Mouse (Mus musculus): ENCODE data around the gene Pax3. TPM values are rescaled to one million over a fixed set of nuclear protein-coding genes. Genes with fewer than 3 reads are reported as not detected.
A peak's percentile ranks its signal among the peaks of the same experiment; 100 is the strongest.

The Pax3 gene
- polyA plus RNA-seq, 1 experiment from 2014 or later: 0.70 TPM

DNA sequence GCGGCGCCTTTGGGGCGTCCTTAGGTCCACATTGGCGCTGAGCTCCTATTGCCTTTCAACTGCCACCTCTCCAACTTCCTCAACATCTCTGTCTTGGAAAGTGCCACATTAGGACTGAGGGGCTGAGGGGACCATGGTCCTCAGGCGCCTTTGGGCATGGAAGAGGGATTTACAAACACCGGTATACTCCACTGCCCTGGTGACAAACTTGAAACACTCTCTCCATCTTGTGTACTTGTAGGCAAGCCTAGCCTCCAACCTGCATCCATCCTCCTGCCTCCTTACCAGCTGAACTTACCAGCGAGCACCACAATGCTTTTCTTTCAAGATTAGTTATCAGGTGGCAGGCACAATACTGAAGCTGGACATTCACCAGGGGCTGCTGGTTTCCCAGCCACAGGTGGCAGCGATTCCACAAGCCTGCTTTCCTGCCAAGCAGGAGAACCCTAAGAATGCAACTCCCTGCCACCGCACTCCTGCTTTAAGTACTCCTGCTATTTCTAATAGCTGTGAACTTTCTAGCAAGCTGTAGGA is 11.4 kb upstream of the Pax3 start:
- H3K9ac ChIP-seq (replicated peaks): no peak overlapping the region
- 9% methylated on average over 9 of the region's 9 CpGs for whole genome bisulfite sequencing
- ATAC-seq (replicated peaks): no peak
- no peak overlapping the region for H3K4me2 ChIP-seq (replicated peaks)
- no peak overlapping the region for H3K4me3 ChIP-seq
- peaks cover 8% of the 10 kb centered on the region for H3K4me1 ChIP-seq
- H3K36me3 ChIP-seq: no peaks in the 10 kb centered on the region
- peaks cover 100% of the 10 kb centered on the region for H3K27me3 ChIP-seq
- H3K27ac ChIP-seq (replicated peaks): no peak overlapping the region
- H3K9me3 ChIP-seq: no peaks in the 10 kb centered on the region

- H3K36me3 ChIP-seq: no peaks in the 10 kb centered on the region
- no peak overlapping the region for H3K9ac ChIP-seq (replicated peaks)
- no peak overlapping the region for H3K4me2 ChIP-seq (replicated peaks)
- no peak for ATAC-seq (replicated peaks)
- 26% methylated on average over 4 of the region's 4 CpGs for WGBS
- H3K27ac ChIP-seq (replicated peaks): no peak overlapping the region
- no peaks in the 10 kb centered on the region for H3K9me3 ChIP-seq
- no peak overlapping the region for H3K4me3 ChIP-seq
- H3K4me1 ChIP-seq: peaks cover 13% of the 10 kb centered on the region
- H3K27me3 ChIP-seq: peaks cover 96% of the 10 kb centered on the region
Measured at GRCm38 (mm10) chr1:78204341-78204740, 7.4 kb upstream of the Pax3 start.

DNA sequence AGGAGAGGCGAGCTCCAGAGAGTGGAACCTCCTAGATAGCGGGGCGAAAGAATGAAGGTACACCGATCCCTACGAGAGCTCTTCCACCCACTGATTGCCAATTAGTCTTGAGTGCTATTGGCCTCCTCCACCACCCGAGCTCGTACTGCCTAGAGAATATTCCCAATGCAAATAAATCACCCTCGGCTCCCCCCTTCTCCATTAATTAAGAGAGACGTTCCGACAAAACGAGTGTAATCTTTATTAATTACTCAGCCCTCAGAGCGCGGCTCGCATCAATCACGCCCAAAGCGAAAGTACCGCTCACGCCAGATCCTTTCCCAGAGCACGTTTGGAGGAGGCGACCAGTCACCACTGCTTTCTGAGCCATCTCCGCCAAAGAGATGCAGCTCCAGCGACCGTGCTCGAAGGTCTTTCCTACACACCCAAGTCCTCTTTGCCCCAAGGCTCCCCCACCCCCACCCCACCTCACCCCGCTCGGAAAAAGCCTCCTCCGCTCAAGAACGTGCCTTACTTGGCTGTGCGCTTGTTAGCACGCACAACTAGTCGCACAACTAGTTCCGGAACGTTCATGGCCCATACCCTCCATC is 6.8 kb upstream of the Pax3 start:
- 0 out of 2 replicates have a peak, but pooled peaks have one; percentile 39 for ATAC-seq (replicated peaks)
- peaks cover 13% of the 10 kb centered on the region for H3K4me1 ChIP-seq
- WGBS: under 1% methylated on average over 33 of the region's 33 CpGs
- H3K27ac ChIP-seq (replicated peaks): no peak overlapping the region
- H3K4me3 ChIP-seq: peak overlapping the region; percentile 27
- no peaks in the 10 kb centered on the region for H3K9me3 ChIP-seq
- no peaks in the 10 kb centered on the region for H3K36me3 ChIP-seq
- H3K27me3 ChIP-seq: peaks cover 96% of the 10 kb centered on the region
- peak overlapping the region; percentile 40 for H3K4me2 ChIP-seq (replicated peaks)
- H3K9ac ChIP-seq (replicated peaks): no peak overlapping the region

DNA sequence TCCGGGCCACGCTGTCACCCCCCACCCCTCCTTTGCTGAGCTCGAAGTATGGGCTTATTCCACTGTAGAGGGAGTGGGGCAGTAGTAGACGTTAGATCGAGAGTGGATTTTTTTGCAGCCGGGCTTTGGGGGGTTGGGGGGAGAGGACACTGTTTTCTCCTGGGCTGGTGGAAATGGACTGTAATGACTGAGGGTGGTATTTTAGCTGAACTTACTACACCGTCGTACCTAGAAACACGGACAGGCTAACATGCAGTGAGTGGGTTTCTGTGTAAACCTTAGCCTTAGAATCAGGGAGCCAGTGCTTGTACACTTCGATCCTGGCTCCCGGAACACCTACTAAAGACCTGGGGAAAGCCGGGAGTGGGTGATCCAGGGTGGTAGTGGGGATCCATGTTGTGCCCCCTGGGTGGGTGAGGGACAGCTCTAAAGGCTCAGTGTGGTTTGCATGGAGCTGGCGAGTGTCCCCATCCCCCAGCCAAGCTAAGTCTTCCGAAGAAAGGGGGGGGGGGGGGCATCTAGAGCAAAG is 6.2 kb upstream of the Pax3 start:
- no peak overlapping the region for H3K9ac ChIP-seq (replicated peaks)
- no peaks in the 10 kb centered on the region for H3K9me3 ChIP-seq
- H3K27me3 ChIP-seq: peaks cover 96% of the 10 kb centered on the region
- peak overlapping the region; percentile 27 for H3K4me3 ChIP-seq
- 1% methylated on average over 14 of the region's 14 CpGs for WGBS
- peak overlapping the region; percentile 40 for H3K4me2 ChIP-seq (replicated peaks)
- peaks cover 13% of the 10 kb centered on the region for H3K4me1 ChIP-seq
- no peaks in the 10 kb centered on the region for H3K36me3 ChIP-seq
- H3K27ac ChIP-seq (replicated peaks): no peak overlapping the region
- no peak for ATAC-seq (replicated peaks)

GRCm38 (mm10) chr1:78202466-78203085 is 5.6 kb upstream of the Pax3 start:
- H3K4me2 ChIP-seq (replicated peaks): no peak overlapping the region
- 2% methylated on average over 23 of the region's 23 CpGs for WGBS
- no peaks in the 10 kb centered on the region for H3K9me3 ChIP-seq
- no peak overlapping the region for H3K27ac ChIP-seq (replicated peaks)
- H3K9ac ChIP-seq (replicated peaks): no peak overlapping the region
- H3K4me1 ChIP-seq: peaks cover 13% of the 10 kb centered on the region
- H3K4me3 ChIP-seq: 0 out of 2 replicates have a peak overlapping the region, but pooled peaks have one; percentile 27
- ATAC-seq (replicated peaks): no peak
- peaks cover 96% of the 10 kb centered on the region for H3K27me3 ChIP-seq
- no peaks in the 10 kb centered on the region for H3K36me3 ChIP-seq

GRCm38 (mm10) chr1:78201251-78202010 is 4.5 kb upstream of the Pax3 start:
- Histone ChIP-seq H3K4me2 (replicated peaks) (no peak overlapping the region), H3K27me3 (peaks cover 96% of the 10 kb centered on the region), H3K4me1 (peaks cover 21% of the 10 kb centered on the region), H3K27ac (replicated peaks) (no peak overlapping the region), H3K9ac (replicated peaks) (no peak overlapping the region), H3K4me3 (no peak overlapping the region), H3K9me3 (no peaks in the 10 kb centered on the region), H3K36me3 (no peaks in the 10 kb centered on the region)
- 2% methylated on average over 28 of the region's 28 CpGs for WGBS
- no peak for ATAC-seq (replicated peaks)

- WGBS: under 1% methylated on average over 15 of the region's 15 CpGs
- Histone ChIP-seq H3K4me2 (replicated peaks) (no peak overlapping the region), H3K27ac (replicated peaks) (no peak overlapping the region), H3K4me3 (no peak overlapping the region), H3K36me3 (no peaks in the 10 kb centered on the region), H3K9me3 (no peaks in the 10 kb centered on the region), H3K9ac (replicated peaks) (no peak overlapping the region), H3K4me1 (peaks cover 22% of the 10 kb centered on the region), H3K27me3 (peaks cover 96% of the 10 kb centered on the region)
- no peak for ATAC-seq (replicated peaks)
Measured at GRCm38 (mm10) chr1:78200191-78200590, 3.3 kb upstream of the Pax3 start.

DNA sequence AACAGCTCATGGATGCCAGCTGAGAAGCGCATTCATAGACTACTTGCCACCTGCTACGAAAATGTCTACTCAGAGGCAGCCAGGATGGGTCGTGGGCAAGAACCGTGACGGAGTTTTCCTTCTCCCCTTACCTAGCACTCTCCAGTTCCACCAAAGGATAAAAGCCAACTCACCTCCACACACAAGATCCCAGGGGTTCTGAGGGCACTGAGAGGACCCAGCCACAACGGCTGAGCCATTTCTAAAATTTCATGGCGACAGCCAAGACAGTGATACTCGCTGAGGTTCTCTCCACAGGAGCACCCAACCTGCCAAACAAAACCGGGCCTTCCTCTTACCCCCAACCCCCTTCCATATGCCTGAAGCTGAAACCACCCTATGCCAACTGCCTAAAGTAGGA is 2.3 kb upstream of the Pax3 start:
- H3K9ac ChIP-seq (replicated peaks): no peak overlapping the region

DNA sequence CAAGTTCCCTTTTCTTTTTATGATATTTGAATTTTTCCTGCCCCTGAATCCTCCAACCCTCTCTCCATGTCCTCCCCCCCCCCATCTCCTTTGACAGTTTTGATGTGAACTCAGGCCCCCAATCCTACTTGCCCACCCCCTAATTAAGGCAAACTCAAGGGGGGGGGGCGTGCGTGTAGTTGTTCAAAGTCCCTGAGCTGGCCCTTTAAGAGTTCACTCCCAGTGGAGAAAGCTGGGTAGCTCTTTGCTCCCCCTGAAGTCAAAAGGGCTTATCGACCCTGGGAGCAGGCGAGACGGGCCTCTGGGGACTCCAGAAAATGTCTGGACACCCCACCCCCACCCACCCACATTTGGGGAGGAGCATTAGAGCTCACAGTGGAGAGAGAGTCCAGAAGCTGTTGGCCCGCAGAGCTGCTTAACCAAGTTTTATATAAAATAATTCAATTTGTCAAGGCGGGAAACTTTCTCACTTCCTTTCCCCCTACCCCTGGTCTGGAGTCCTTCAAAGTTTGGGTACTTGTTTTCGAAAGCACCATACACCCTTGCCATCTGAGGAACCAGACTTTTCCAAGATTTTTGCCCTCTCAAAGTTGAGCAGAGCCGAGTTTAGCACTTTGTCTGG is 1.5 kb upstream of the Pax3 start:
- no peak for ATAC-seq (replicated peaks)
- no peaks in the 10 kb centered on the region for H3K9me3 ChIP-seq
- peaks cover 93% of the 10 kb centered on the region for H3K27me3 ChIP-seq
- H3K4me2 ChIP-seq (replicated peaks): no peak overlapping the region
- no peaks in the 10 kb centered on the region for H3K36me3 ChIP-seq
- no peak overlapping the region for H3K27ac ChIP-seq (replicated peaks)
- no peak overlapping the region for H3K4me3 ChIP-seq
- H3K9ac ChIP-seq (replicated peaks): no peak overlapping the region
- peaks cover 15% of the 10 kb centered on the region for H3K4me1 ChIP-seq
- WGBS: 2% methylated on average over 9 of the region's 9 CpGs

More for the DNA sequence above, 2.3 kb upstream of the Pax3 start:
- H3K27me3 ChIP-seq: peaks cover 95% of the 10 kb centered on the region
- no peak overlapping the region for H3K4me3 ChIP-seq
- no peak for ATAC-seq (replicated peaks)
- WGBS: 4% methylated on average over 9 of the region's 9 CpGs
- no peaks in the 10 kb centered on the region for H3K9me3 ChIP-seq
- H3K27ac ChIP-seq (replicated peaks): no peak overlapping the region
- H3K4me2 ChIP-seq (replicated peaks): no peak overlapping the region
- no peaks in the 10 kb centered on the region for H3K36me3 ChIP-seq
- peaks cover 22% of the 10 kb centered on the region for H3K4me1 ChIP-seq

DNA sequence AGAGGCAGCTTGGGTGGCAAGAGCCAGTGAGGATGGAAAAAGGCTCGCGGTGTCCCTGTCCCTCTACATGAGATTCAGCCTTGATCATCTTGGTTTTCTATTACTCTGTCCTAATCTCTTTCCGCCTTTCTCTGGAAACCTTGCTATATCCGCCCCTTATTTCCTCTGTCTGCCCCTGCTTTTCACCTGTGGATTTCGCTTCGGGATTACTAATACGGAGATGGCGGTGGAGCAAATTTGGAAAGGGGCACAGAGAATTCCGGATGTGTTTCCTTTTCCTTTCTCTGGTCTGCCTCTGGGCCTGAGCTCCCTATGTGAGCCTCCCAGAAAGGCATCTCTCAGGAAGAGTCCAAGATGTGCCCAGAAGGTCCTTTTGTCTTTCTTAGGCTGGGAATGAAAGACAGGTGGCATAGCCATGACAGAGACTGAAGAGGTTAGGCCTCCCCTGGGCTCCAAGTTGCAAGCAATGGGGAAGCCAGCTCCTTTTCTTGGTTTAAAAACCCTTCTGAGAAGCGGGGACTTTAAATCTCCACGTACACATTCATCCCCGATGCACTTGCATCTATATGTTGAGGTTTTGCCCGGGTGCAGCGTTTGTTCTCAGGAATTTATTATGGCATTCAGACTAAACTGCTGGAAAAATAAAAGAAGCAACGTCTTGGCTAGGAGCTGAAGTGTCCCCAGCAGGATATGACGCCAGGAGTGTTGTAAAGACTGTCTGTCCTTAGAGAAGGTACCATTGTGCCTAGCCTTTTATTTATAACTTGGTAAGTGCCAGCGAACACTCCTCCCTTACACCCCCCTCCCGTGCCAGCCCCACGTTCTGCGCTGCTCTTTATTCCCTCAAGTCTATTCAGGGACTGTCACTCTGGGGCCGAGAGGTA is 659 bp upstream of the Pax3 start:
- Histone ChIP-seq H3K36me3 (no peaks in the 10 kb centered on the region), H3K27ac (replicated peaks) (no peak overlapping the region), H3K4me1 (peaks cover 9% of the 10 kb centered on the region), H3K27me3 (peaks cover 92% of the 10 kb centered on the region), H3K4me2 (replicated peaks) (no peak overlapping the region), H3K9me3 (no peaks in the 10 kb centered on the region), H3K9ac (replicated peaks) (no peak overlapping the region), H3K4me3 (no peak overlapping the region)
- 1% methylated on average over 21 of the region's 21 CpGs for WGBS
- no peak for ATAC-seq (replicated peaks)

All from forebrain, embryonic 15.5 days (tissue).